8 mouse cellular contexts compared by ENCODE assay signal in the genomic region with DNA sequence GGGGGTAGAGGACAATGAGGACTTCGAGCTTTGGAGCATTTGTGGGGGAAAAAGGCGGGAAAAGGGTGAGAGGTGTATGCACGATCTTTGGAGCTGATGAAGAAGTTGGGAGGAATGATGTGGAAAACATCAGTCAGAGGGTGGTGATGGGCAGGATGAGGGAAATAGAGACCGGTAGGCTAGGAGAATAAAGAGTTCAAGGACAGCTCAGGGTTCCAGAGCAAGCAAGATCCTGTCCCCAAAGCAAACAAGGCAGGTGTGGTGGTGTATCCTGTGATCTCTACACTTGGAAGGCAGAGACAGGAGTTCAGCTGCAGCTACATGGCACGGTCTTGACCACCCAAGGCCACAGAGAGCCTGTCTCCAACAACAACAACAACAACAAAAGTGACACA. TPM values are rescaled to one million over a fixed set of nuclear protein-coding genes. Genes with fewer than 3 reads are reported as not detected.
A peak's percentile ranks its signal among the peaks of the same experiment; 100 is the strongest.
DNase-seq lines count a peak whose midpoint lies in the region; ATAC-seq lines count a peak whose summit lies in the region.

No protein-coding gene starts in this region.

- H3K9ac ChIP-seq in kidney, embryonic 16.5 days (replicated peaks; ENCODE audit: low read length) = no peak overlapping the region; the same call in 1 of the 2 replicates
- H3K9ac ChIP-seq in embryonic facial prominence, embryonic 12.5 days = 0 out of 2 replicates have a peak overlapping the region, but pooled peaks have one; percentile 7
- no peak overlapping the region for H3K9ac ChIP-seq in intestine, embryonic 14.5 days (ENCODE audit: low read length)
- H3K9ac ChIP-seq in neural tube, embryonic 12.5 days = no peak overlapping the region

- no peaks in the 10 kb centered on the region for H3K9me3 ChIP-seq in kidney, embryonic 16.5 days (ENCODE audit: low read length)
- H3K9me3 ChIP-seq in embryonic facial prominence, embryonic 12.5 days = no peaks in the 10 kb centered on the region
- H3K9me3 ChIP-seq in intestine, embryonic 14.5 days (ENCODE audit: control insufficient read depth, low read length) = no peaks in the 10 kb centered on the region
- H3K9me3 ChIP-seq in neural tube, embryonic 12.5 days = no peaks in the 10 kb centered on the region

- DNase-seq in kidney, postnatal 4 days = no peak
- DNase-seq in intestine, embryonic 14.5 days (ENCODE audit: low spot score) = no peak
- DNase-seq in cerebellum, adult 11 months = no peak
- DNase-seq in urinary bladder, adult 18-20 months (ENCODE audit: low spot score in 2 of 2) = no peak
- DNase-seq in left cerebral cortex, adult 9 months (ENCODE audit: low spot score in 2 of 2) = no peak

- ATAC-seq in kidney, embryonic 16.5 days (ENCODE audit: low FRiP score, low TSS enrichment) = no peak; the same call in 1 of the 2 replicates
- no peak for ATAC-seq in embryonic facial prominence, embryonic 12.5 days (ENCODE audit: insufficient number of reproducible peaks, insufficient read depth, low FRiP score, low TSS enrichment)
- no peak; the same call in 1 of the 2 replicates for ATAC-seq in intestine, embryonic 14.5 days (replicated peaks; ENCODE audit: low FRiP score, low TSS enrichment, low read depth)
- peak; percentile 18 for ATAC-seq in neural tube, embryonic 12.5 days (ENCODE audit: low FRiP score, low read depth)

- H3K4me1 ChIP-seq in kidney, embryonic 16.5 days (ENCODE audit: insufficient read depth, low read length) = peaks cover 12% of the 10 kb centered on the region
- H3K4me1 ChIP-seq in embryonic facial prominence, embryonic 12.5 days = peaks cover 14% of the 10 kb centered on the region; the same call in 1 of the 2 replicates
- peaks cover 10% of the 10 kb centered on the region for H3K4me1 ChIP-seq in intestine, embryonic 14.5 days (replicated peaks; ENCODE audit: control insufficient read depth, insufficient read depth, low read length)
- peaks cover 15% of the 10 kb centered on the region for H3K4me1 ChIP-seq in neural tube, embryonic 12.5 days

- no peaks in the 10 kb centered on the region for H3K27me3 ChIP-seq in kidney, embryonic 16.5 days (ENCODE audit: insufficient read depth, low read length)
- no peaks in the 10 kb centered on the region for H3K27me3 ChIP-seq in embryonic facial prominence, embryonic 12.5 days
- H3K27me3 ChIP-seq in intestine, embryonic 14.5 days (replicated peaks; ENCODE audit: control insufficient read depth, insufficient read depth, low read length) = no peaks in the 10 kb centered on the region
- no peaks in the 10 kb centered on the region for H3K27me3 ChIP-seq in neural tube, embryonic 12.5 days (replicated peaks)

- 31% methylated on average over 5 of the region's 5 CpGs for WGBS in kidney, embryonic 16.5 days
- 33% methylated on average over 5 of the region's 5 CpGs for WGBS in embryonic facial prominence, embryonic 12.5 days
- 21% methylated on average over 5 of the region's 5 CpGs for WGBS in intestine, embryonic 14.5 days
- 28% methylated on average over 5 of the region's 5 CpGs for WGBS in neural tube, embryonic 12.5 days

- no peak overlapping the region for H3K27ac ChIP-seq in kidney, embryonic 16.5 days (ENCODE audit: low read length)
- 0 out of 2 replicates have a peak overlapping the region, but pooled peaks have one; percentile 23 for H3K27ac ChIP-seq in embryonic facial prominence, embryonic 12.5 days
- H3K27ac ChIP-seq in intestine, embryonic 14.5 days (ENCODE audit: low read depth) = no peak overlapping the region
- H3K27ac ChIP-seq in neural tube, embryonic 12.5 days = no peak overlapping the region

- peak overlapping the region; percentile 70 for H3K4me2 ChIP-seq in kidney, embryonic 16.5 days (replicated peaks; ENCODE audit: low read depth, low read length)
- peak overlapping the region; percentile 73 for H3K4me2 ChIP-seq in embryonic facial prominence, embryonic 12.5 days (replicated peaks)
- peak overlapping the region; percentile 88 for H3K4me2 ChIP-seq in intestine, embryonic 14.5 days (ENCODE audit: low read length)
- H3K4me2 ChIP-seq in neural tube, embryonic 12.5 days (replicated peaks) = peak overlapping the region; percentile 76

- H3K4me3 ChIP-seq in kidney, embryonic 16.5 days (ENCODE audit: low read length) = peak overlapping the region; percentile 60
- H3K4me3 ChIP-seq in embryonic facial prominence, embryonic 12.5 days = peak overlapping the region; percentile 61
- peak overlapping the region; percentile 76; the same call in 1 of the 2 replicates for H3K4me3 ChIP-seq in intestine, embryonic 14.5 days (ENCODE audit: low read depth, low read length)
- peak overlapping the region; percentile 67; the same call in 1 of the 2 replicates for H3K4me3 ChIP-seq in neural tube, embryonic 12.5 days

- peaks cover 12% of the 10 kb centered on the region for H3K36me3 ChIP-seq in kidney, embryonic 16.5 days (ENCODE audit: insufficient read depth, low read length)
- peaks cover 16% of the 10 kb centered on the region for H3K36me3 ChIP-seq in embryonic facial prominence, embryonic 12.5 days
- H3K36me3 ChIP-seq in intestine, embryonic 14.5 days (ENCODE audit: control insufficient read depth, insufficient read depth, low read length) = peaks cover 17% of the 10 kb centered on the region
- H3K36me3 ChIP-seq in neural tube, embryonic 12.5 days = peaks cover 16% of the 10 kb centered on the region

RNA-seq across cellular contexts. Expression of gene Ap1s1, which starts 0.4 kb away (rescaled TPM):
- 201 TPM in 2 replicates for polyA plus RNA-seq in kidney, embryonic 16.5 days (2015; fragmentation: Nextera tagmentation; extraction: Ambion mirVana)
- polyA plus RNA-seq in embryonic facial prominence, embryonic 12.5 days (2016; fragmentation: Nextera tagmentation; extraction: Ambion mirVana) = 173 and 175 TPM in 2 replicates
- 188 and 189 TPM in 2 replicates for polyA plus RNA-seq in intestine, embryonic 14.5 days (2014; fragmentation: Nextera tagmentation; extraction: Ambion mirVana)
- 193 and 198 TPM in 2 replicates for polyA plus RNA-seq in neural tube, embryonic 12.5 days (2016; fragmentation: Nextera tagmentation; extraction: Ambion mirVana)

RNA-seq across cellular contexts. Expression of gene Vgf, which starts 20.1 kb away (rescaled TPM):
- polyA plus RNA-seq in kidney, embryonic 16.5 days (2015; fragmentation: Nextera tagmentation; extraction: Ambion mirVana) = 0.24 and 0.28 TPM in 2 replicates
- polyA plus RNA-seq in embryonic facial prominence, embryonic 12.5 days (2016; fragmentation: Nextera tagmentation; extraction: Ambion mirVana) = 1.2 and 2.5 TPM in 2 replicates
- 0.36 and 0.53 TPM in 2 replicates for polyA plus RNA-seq in intestine, embryonic 14.5 days (2014; fragmentation: Nextera tagmentation; extraction: Ambion mirVana)
- polyA plus RNA-seq in neural tube, embryonic 12.5 days (2016; fragmentation: Nextera tagmentation; extraction: Ambion mirVana) = 3.6 and 4.5 TPM in 2 replicates

RNA-seq across cellular contexts. Expression of gene Serpine1, which starts 25.7 kb away (rescaled TPM):
- 0.29 and 0.53 TPM in 2 replicates for polyA plus RNA-seq in kidney, embryonic 16.5 days (2015; fragmentation: Nextera tagmentation; extraction: Ambion mirVana)
- 0.25 and 0.36 TPM in 2 replicates for polyA plus RNA-seq in embryonic facial prominence, embryonic 12.5 days (2016; fragmentation: Nextera tagmentation; extraction: Ambion mirVana)
- polyA plus RNA-seq in intestine, embryonic 14.5 days (2014; fragmentation: Nextera tagmentation; extraction: Ambion mirVana) = 0.34 and 0.36 TPM in 2 replicates
- polyA plus RNA-seq in neural tube, embryonic 12.5 days (2016; fragmentation: Nextera tagmentation; extraction: Ambion mirVana) = 0.11 and 0.23 TPM in 2 replicates

RNA-seq across cellular contexts. Expression of gene Znhit1, which starts 58.5 kb away (rescaled TPM):
- polyA plus RNA-seq in kidney, embryonic 16.5 days (2015; fragmentation: Nextera tagmentation; extraction: Ambion mirVana) = 90.5 and 97.7 TPM in 2 replicates
- polyA plus RNA-seq in embryonic facial prominence, embryonic 12.5 days (2016; fragmentation: Nextera tagmentation; extraction: Ambion mirVana) = 115 and 128 TPM in 2 replicates
- polyA plus RNA-seq in intestine, embryonic 14.5 days (2014; fragmentation: Nextera tagmentation; extraction: Ambion mirVana) = 102 and 104 TPM in 2 replicates
- 103 and 109 TPM in 2 replicates for polyA plus RNA-seq in neural tube, embryonic 12.5 days (2016; fragmentation: Nextera tagmentation; extraction: Ambion mirVana)

RNA-seq across cellular contexts. Expression of gene Plod3, which starts 59.5 kb away (rescaled TPM):
- 59.7 and 64.4 TPM in 2 replicates for polyA plus RNA-seq in kidney, embryonic 16.5 days (2015; fragmentation: Nextera tagmentation; extraction: Ambion mirVana)
- polyA plus RNA-seq in embryonic facial prominence, embryonic 12.5 days (2016; fragmentation: Nextera tagmentation; extraction: Ambion mirVana) = 41.5 and 51.4 TPM in 2 replicates
- 42.0 and 44.1 TPM in 2 replicates for polyA plus RNA-seq in intestine, embryonic 14.5 days (2014; fragmentation: Nextera tagmentation; extraction: Ambion mirVana)
- 38.4 and 39.8 TPM in 2 replicates for polyA plus RNA-seq in neural tube, embryonic 12.5 days (2016; fragmentation: Nextera tagmentation; extraction: Ambion mirVana)
